Mouse (Mus musculus): ENCODE results near the gene Polr3b. TPM values are rescaled to one million over a fixed set of nuclear protein-coding genes. Genes with fewer than 3 reads are reported as not detected.

Polr3b gene
- polyA plus RNA-seq, 1 experiment from 2014 or later: 8.0 TPM

- Histone ChIP-seq H3K36me3 (peaks cover 14% of the 10 kb centered on the region; the same call in 1 of the 2 replicates), H3K27me3 (no peaks in the 10 kb centered on the region), H3K27ac (no peak overlapping the region), H3K9ac (no peak overlapping the region), H3K9me3 (replicated peaks) (no peaks in the 10 kb centered on the region), H3K4me1 (replicated peaks) (peaks cover 34% of the 10 kb centered on the region), H3K4me2 (no peak overlapping the region), H3K4me3 (no peak overlapping the region)
- 81% methylated on average over 8 of the region's 8 CpGs for WGBS
- ATAC-seq (replicated peaks; ENCODE audit: insufficient number of reproducible peaks, insufficient read depth, low FRiP score, low read depth): no peak
Observed at GRCm38 (mm10) chr10:84711479-84711878, 89.4 kb downstream of the Polr3b start.

- 54% methylated on average over 5 of the region's 5 CpGs for WGBS
- Histone ChIP-seq H3K27ac (0 out of 2 replicates have a peak overlapping the region, but pooled peaks have one; percentile 51), H3K4me2 (no peak overlapping the region), H3K9ac (no peak overlapping the region), H3K4me3 (no peak overlapping the region), H3K4me1 (replicated peaks) (peaks cover 31% of the 10 kb centered on the region), H3K9me3 (replicated peaks) (no peaks in the 10 kb centered on the region), H3K36me3 (peaks cover 17% of the 10 kb centered on the region; the same call in 1 of the 2 replicates), H3K27me3 (no peaks in the 10 kb centered on the region)
- no peak for ATAC-seq (replicated peaks; ENCODE audit: insufficient number of reproducible peaks, insufficient read depth, low FRiP score, low read depth)
Observed at GRCm38 (mm10) chr10:84711940-84712339, 89.8 kb downstream of the Polr3b start.

- Histone ChIP-seq H3K27ac (peak overlapping the region; percentile 51; the same call in 1 of the 2 replicates), H3K4me1 (replicated peaks) (peaks cover 26% of the 10 kb centered on the region), H3K27me3 (no peaks in the 10 kb centered on the region), H3K4me2 (no peak overlapping the region), H3K36me3 (peaks cover 17% of the 10 kb centered on the region; the same call in 1 of the 2 replicates), H3K4me3 (no peak overlapping the region), H3K9ac (no peak overlapping the region), H3K9me3 (replicated peaks) (no peaks in the 10 kb centered on the region)
- WGBS: 52% methylated on average over 6 of the region's 6 CpGs
- no peak for ATAC-seq (replicated peaks; ENCODE audit: insufficient number of reproducible peaks, insufficient read depth, low FRiP score, low read depth)
Observed at GRCm38 (mm10) chr10:84712532-84712931, 90.4 kb downstream of the Polr3b start.

- peaks cover 21% of the 10 kb centered on the region; the same call in 1 of the 2 replicates for H3K36me3 ChIP-seq
- 85% methylated on average over 10 of the region's 10 CpGs for WGBS
- 0 out of 2 replicates have a peak overlapping the region, but pooled peaks have one; percentile 6 for H3K9ac ChIP-seq
- no peak overlapping the region for H3K4me3 ChIP-seq
- H3K4me1 ChIP-seq (replicated peaks): peaks cover 26% of the 10 kb centered on the region
- H3K27me3 ChIP-seq: no peaks in the 10 kb centered on the region
- ATAC-seq (replicated peaks; ENCODE audit: insufficient number of reproducible peaks, insufficient read depth, low FRiP score, low read depth): no peak
- H3K4me2 ChIP-seq: no peak overlapping the region
- H3K27ac ChIP-seq: no peak overlapping the region
- no peaks in the 10 kb centered on the region for H3K9me3 ChIP-seq (replicated peaks)
Observed at GRCm38 (mm10) chr10:84713043-84713442, 91.0 kb downstream of the Polr3b start.

- no peak overlapping the region for H3K4me3 ChIP-seq
Observed at GRCm38 (mm10) chr10:84715639-84716038, 93.5 kb downstream of the Polr3b start.

GRCm38 (mm10) chr10:84716581-84716980 lies 94.5 kb downstream of the Polr3b start:
- Histone ChIP-seq H3K4me3 (no peak overlapping the region), H3K9ac (no peak overlapping the region), H3K36me3 (peaks cover 34% of the 10 kb centered on the region; the same call in 1 of the 2 replicates), H3K9me3 (replicated peaks) (no peaks in the 10 kb centered on the region), H3K4me1 (replicated peaks) (peaks cover 23% of the 10 kb centered on the region), H3K4me2 (no peak overlapping the region), H3K27ac (no peak overlapping the region), H3K27me3 (no peaks in the 10 kb centered on the region)
- no peak for ATAC-seq (replicated peaks; ENCODE audit: insufficient number of reproducible peaks, insufficient read depth, low FRiP score, low read depth)
- WGBS: 95% methylated on average over 7 of the region's 7 CpGs

More at GRCm38 (mm10) chr10:84715639-84716038, 93.5 kb downstream of the Polr3b start:
- Histone ChIP-seq H3K36me3 (peaks cover 33% of the 10 kb centered on the region; the same call in 1 of the 2 replicates), H3K9me3 (replicated peaks) (no peaks in the 10 kb centered on the region), H3K4me2 (no peak overlapping the region), H3K27me3 (no peaks in the 10 kb centered on the region), H3K27ac (no peak overlapping the region), H3K4me1 (replicated peaks) (peaks cover 26% of the 10 kb centered on the region), H3K9ac (no peak overlapping the region)
- WGBS: 84% methylated on average over 7 of the region's 7 CpGs
- ATAC-seq (replicated peaks; ENCODE audit: insufficient number of reproducible peaks, insufficient read depth, low FRiP score, low read depth): no peak

GRCm38 (mm10) chr10:84722711-84723110 lies 100.6 kb downstream of the Polr3b start:
- Histone ChIP-seq H3K4me1 (replicated peaks) (no peaks in the 10 kb centered on the region), H3K27ac (no peak overlapping the region), H3K36me3 (peaks cover 39% of the 10 kb centered on the region), H3K9me3 (replicated peaks) (no peaks in the 10 kb centered on the region), H3K27me3 (no peaks in the 10 kb centered on the region), H3K9ac (no peak overlapping the region), H3K4me3 (no peak overlapping the region), H3K4me2 (no peak overlapping the region)
- 88% methylated on average over 12 of the region's 12 CpGs for WGBS
- no peak for ATAC-seq (replicated peaks; ENCODE audit: insufficient number of reproducible peaks, insufficient read depth, low FRiP score, low read depth)

GRCm38 (mm10) chr10:84727005-84727404 lies 104.9 kb downstream of the Polr3b start:
- Histone ChIP-seq H3K36me3 (peaks cover 19% of the 10 kb centered on the region), H3K4me3 (no peak overlapping the region), H3K27ac (no peak overlapping the region), H3K4me1 (replicated peaks) (no peaks in the 10 kb centered on the region), H3K9me3 (replicated peaks) (no peaks in the 10 kb centered on the region), H3K27me3 (no peaks in the 10 kb centered on the region), H3K9ac (no peak overlapping the region), H3K4me2 (no peak overlapping the region)
- no peak for ATAC-seq (replicated peaks; ENCODE audit: insufficient number of reproducible peaks, insufficient read depth, low FRiP score, low read depth)
- 91% methylated on average over 12 of the region's 12 CpGs for WGBS

- H3K27ac ChIP-seq: no peak overlapping the region
- peaks cover 15% of the 10 kb centered on the region for H3K36me3 ChIP-seq
- H3K9ac ChIP-seq: no peak overlapping the region
- H3K4me1 ChIP-seq (replicated peaks): no peaks in the 10 kb centered on the region
- ATAC-seq (replicated peaks; ENCODE audit: insufficient number of reproducible peaks, insufficient read depth, low FRiP score, low read depth): no peak
- H3K4me3 ChIP-seq: no peak overlapping the region
- no peaks in the 10 kb centered on the region for H3K27me3 ChIP-seq
- no peak overlapping the region for H3K4me2 ChIP-seq
- 82% methylated on average over 4 of the region's 4 CpGs for WGBS
- no peaks in the 10 kb centered on the region for H3K9me3 ChIP-seq (replicated peaks)
Observed at GRCm38 (mm10) chr10:84727760-84728159, 105.7 kb downstream of the Polr3b start.

- no peak overlapping the region for H3K4me3 ChIP-seq
- ATAC-seq (replicated peaks; ENCODE audit: insufficient number of reproducible peaks, insufficient read depth, low FRiP score, low read depth): no peak
Observed at GRCm38 (mm10) chr10:84730078-84730477, 108.0 kb downstream of the Polr3b start.

GRCm38 (mm10) chr10:84730956-84731355 lies 108.9 kb downstream of the Polr3b start:
- H3K27me3 ChIP-seq: no peaks in the 10 kb centered on the region
- ATAC-seq (replicated peaks; ENCODE audit: insufficient number of reproducible peaks, insufficient read depth, low FRiP score, low read depth): no peak
- no peaks in the 10 kb centered on the region for H3K9me3 ChIP-seq (replicated peaks)
- H3K4me2 ChIP-seq: no peak overlapping the region
- peaks cover 7% of the 10 kb centered on the region; the same call in 1 of the 2 replicates for H3K4me1 ChIP-seq (replicated peaks)
- 80% methylated on average over 9 of the region's 9 CpGs for WGBS
- peaks cover 10% of the 10 kb centered on the region for H3K36me3 ChIP-seq
- H3K27ac ChIP-seq: no peak overlapping the region
- no peak overlapping the region for H3K9ac ChIP-seq
- no peak overlapping the region for H3K4me3 ChIP-seq

More at GRCm38 (mm10) chr10:84730078-84730477, 108.0 kb downstream of the Polr3b start:
- Histone ChIP-seq H3K27ac (no peak overlapping the region), H3K4me1 (replicated peaks) (peaks cover 7% of the 10 kb centered on the region; the same call in 1 of the 2 replicates), H3K9me3 (replicated peaks) (no peaks in the 10 kb centered on the region), H3K27me3 (no peaks in the 10 kb centered on the region), H3K9ac (no peak overlapping the region), H3K36me3 (peaks cover 15% of the 10 kb centered on the region), H3K4me2 (no peak overlapping the region)
- WGBS: 84% methylated on average over 3 of the region's 3 CpGs

- ATAC-seq (replicated peaks; ENCODE audit: insufficient number of reproducible peaks, insufficient read depth, low FRiP score, low read depth): no peak
- 35% methylated on average over 6 of the region's 6 CpGs for WGBS
- H3K9ac ChIP-seq: no peak overlapping the region
Observed at GRCm38 (mm10) chr10:84733511-84733910, 111.4 kb downstream of the Polr3b start.

More at GRCm38 (mm10) chr10:84733511-84733910, 111.4 kb downstream of the Polr3b start:
- no peaks in the 10 kb centered on the region for H3K36me3 ChIP-seq
- no peaks in the 10 kb centered on the region for H3K27me3 ChIP-seq
- H3K9me3 ChIP-seq (replicated peaks): no peaks in the 10 kb centered on the region
- no peak overlapping the region for H3K27ac ChIP-seq
- peaks cover 7% of the 10 kb centered on the region; the same call in 1 of the 2 replicates for H3K4me1 ChIP-seq (replicated peaks)
- H3K4me3 ChIP-seq: no peak overlapping the region
- no peak overlapping the region for H3K4me2 ChIP-seq
